Mouse (Mus musculus) CH12.LX (cell line): ENCODE measurements around the gene Rasl10b. TPM values are rescaled to one million over a fixed set of nuclear protein-coding genes. Genes with fewer than 3 reads are reported as not detected.

Experiments
- DNase-seq: peaks from one replicate; pipeline ENCODE4 v3.0.0-alpha.2; 2013; ENCODE audit errors: extremely low read depth
- H3K27ac ChIP-seq: 2 replicates; pipeline ENCODE4 v1.5.1; 2012; ENCODE audit warnings: low read depth, mild to moderate bottlenecking, control low read depth, moderate library complexity; ENCODE audit not compliant: insufficient read depth
- H3K27me3 ChIP-seq: replicated peaks from 2 replicates; pipeline ENCODE3; 2012; ENCODE audit warnings: inconsistent platforms
- H3K36me3 ChIP-seq, 2 experiments: replicated peaks in 1 of 2; 2 replicates each; pipeline versions ENCODE3 to v1.6.1; 2012; ENCODE audit warnings: inconsistent platforms in 1 of 2, low read length in 1 of 2, mild to moderate bottlenecking in 1 of 2, mixed read lengths in 1 of 2, moderate library complexity in 1 of 2; ENCODE audit not compliant: control insufficient read depth in 1 of 2, insufficient read depth in 1 of 2
- H3K4me1 ChIP-seq, 2 experiments: 2 replicates each; pipeline ENCODE4 v1.6.1; 2012; ENCODE audit warnings: inconsistent platforms in 1 of 2, moderate library complexity in 1 of 2; ENCODE audit not compliant: insufficient read depth in 2 of 2, control insufficient read depth in 1 of 2
- H3K4me2 ChIP-seq: 2 replicates; pipeline ENCODE4 v1.6.1; 2012; ENCODE audit warnings: low read depth, mild to moderate bottlenecking, control low read depth; ENCODE audit not compliant: poor library complexity, insufficient read depth, severe bottlenecking
- H3K4me3 ChIP-seq, 3 experiments: fragments of 150-350 bp in 1 of 3; sonication (generic) in 1 of 3; replicated peaks in 1 of 3; 2 replicates each; pipeline versions ENCODE3 to v1.5.1; 2011 to 2012; ENCODE audit warnings: low read depth in 2 of 3, low read length in 2 of 3, mild to moderate bottlenecking in 2 of 3, moderate library complexity in 2 of 3, control low read depth in 1 of 3, improper control_type of control experiment in 1 of 3, inconsistent platforms in 1 of 3, mixed read lengths in 1 of 3; ENCODE audit not compliant: poor library complexity in 1 of 3
- H3K79me2 ChIP-seq: replicated peaks from 2 replicates; pipeline ENCODE4 v1.6.1; 2012; ENCODE audit warnings: mild to moderate bottlenecking, moderate library complexity; ENCODE audit not compliant: control insufficient read depth, poor library complexity, insufficient read depth, severe bottlenecking; ENCODE audit errors: extremely low read depth
- H3K9ac ChIP-seq: 2 replicates; pipeline ENCODE4 v1.6.1; 2012; ENCODE audit warnings: low read depth, mild to moderate bottlenecking, control low read depth, moderate library complexity; ENCODE audit not compliant: insufficient read depth
- H3K9me3 ChIP-seq: replicated peaks from 2 replicates; pipeline ENCODE3; 2012; ENCODE audit warnings: low read length, inconsistent platforms, mixed read lengths
- BHLHE40 ChIP-seq: IDR thresholded peaks from 2 replicates; pipeline ENCODE4 v1.6.1; 2011; ENCODE audit warnings: mild to moderate bottlenecking, low read depth, low read length, improper control_type of control experiment
- CHD1 ChIP-seq: IDR thresholded peaks from 2 replicates; pipeline ENCODE4 v1.6.1; 2012; ENCODE audit warnings: low read depth, low read length, improper control_type of control experiment, inconsistent platforms
- CHD2 ChIP-seq: IDR thresholded peaks from 2 replicates; pipeline ENCODE4 v1.6.1; 2011; ENCODE audit warnings: low read length, improper control_type of control experiment
- CTCF ChIP-seq, 2 experiments: IDR thresholded peaks in 1 of 2; conservative IDR thresholded peaks in 1 of 2; 2 replicates each; pipeline ENCODE4 v1.5.1; 2011 to 2012; ENCODE audit warnings: low read depth in 2 of 2, low read length in 2 of 2, improper control_type of control experiment in 1 of 2, inconsistent platforms in 1 of 2, mild to moderate bottlenecking in 1 of 2, moderate library complexity in 1 of 2
- E2F4 ChIP-seq: IDR thresholded peaks from 2 replicates; pipeline ENCODE4 v1.6.1; 2011; ENCODE audit warnings: low read depth, low read length, improper control_type of control experiment; ENCODE audit not compliant: insufficient replicate concordance
- EP300 ChIP-seq: IDR thresholded peaks from 2 replicates; pipeline ENCODE4 v1.6.1; 2011; ENCODE audit warnings: low read length, improper control_type of control experiment
- GABPA ChIP-seq: IDR thresholded peaks from 2 replicates; pipeline ENCODE4 v1.6.1; 2012; ENCODE audit warnings: low read depth, low read length, improper control_type of control experiment, inconsistent platforms; ENCODE audit not compliant: insufficient replicate concordance
- HCFC1 ChIP-seq: IDR thresholded peaks from 2 replicates; pipeline ENCODE4 v1.6.1; 2012; ENCODE audit warnings: low read depth, mild to moderate bottlenecking, inconsistent platforms, low read length, improper control_type of control experiment
- IRF4 ChIP-seq: IDR thresholded peaks from 2 replicates; pipeline ENCODE4 v1.6.1; 2014; ENCODE audit warnings: low read depth, mild to moderate bottlenecking, inconsistent platforms, low read length, improper control_type of control experiment
- MAFK ChIP-seq: IDR thresholded peaks from 2 replicates; pipeline ENCODE4 v1.6.1; 2011; ENCODE audit warnings: low read length, improper control_type of control experiment; ENCODE audit not compliant: insufficient replicate concordance
- MAX ChIP-seq: IDR thresholded peaks from 2 replicates; pipeline ENCODE4 v1.6.1; 2011; ENCODE audit warnings: low read length, improper control_type of control experiment
- MEF2A ChIP-seq: IDR thresholded peaks from 2 replicates; pipeline ENCODE4 v1.6.1; 2014; ENCODE audit warnings: low read depth, mild to moderate bottlenecking, inconsistent platforms, low read length, improper control_type of control experiment, borderline replicate concordance
- MXI1 ChIP-seq: IDR thresholded peaks from 2 replicates; pipeline ENCODE4 v1.6.1; 2011; ENCODE audit warnings: mild to moderate bottlenecking, low read depth, low read length, improper control_type of control experiment
- NRF1 ChIP-seq: IDR thresholded peaks from 2 replicates; pipeline ENCODE4 v1.6.1; 2014; ENCODE audit warnings: low read depth, mild to moderate bottlenecking, inconsistent platforms, low read length, improper control_type of control experiment, moderate library complexity
- PAX5 ChIP-seq: IDR thresholded peaks from 2 replicates; pipeline ENCODE4 v1.6.1; 2012; ENCODE audit warnings: low read length, inconsistent platforms, mixed read lengths
- POLR2A ChIP-seq: IDR thresholded peaks from 2 replicates; pipeline ENCODE4 v1.6.1; 2011; ENCODE audit warnings: low read depth, mild to moderate bottlenecking, improper control_type of control experiment, low read length
- RAD21 ChIP-seq: IDR thresholded peaks from 2 replicates; pipeline ENCODE4 v1.6.1; 2011; ENCODE audit warnings: low read depth, mild to moderate bottlenecking, low read length, improper control_type of control experiment, moderate library complexity
- RCOR1 ChIP-seq: conservative IDR thresholded peaks from 2 replicates; pipeline ENCODE4 v1.6.1; 2012; ENCODE audit warnings: low read depth, mild to moderate bottlenecking, inconsistent platforms, low read length, improper control_type of control experiment
- SMC3 ChIP-seq: IDR thresholded peaks from 2 replicates; pipeline ENCODE4 v1.6.1; 2011; ENCODE audit warnings: low read depth, low read length, improper control_type of control experiment
- TBP ChIP-seq: conservative IDR thresholded peaks from 2 replicates; pipeline ENCODE4 v1.6.1; 2011; ENCODE audit warnings: low read depth, low read length, improper control_type of control experiment
- UBTF ChIP-seq: IDR thresholded peaks from 2 replicates; pipeline ENCODE4 v1.6.1; 2012; ENCODE audit warnings: low read depth, mild to moderate bottlenecking, inconsistent platforms, low read length, improper control_type of control experiment, moderate library complexity
- USF1 ChIP-seq: IDR thresholded peaks from 2 replicates; pipeline ENCODE4 v1.6.1; 2014; ENCODE audit warnings: low read depth, mild to moderate bottlenecking, inconsistent platforms, low read length, improper control_type of control experiment
- USF2 ChIP-seq: conservative IDR thresholded peaks from 2 replicates; pipeline ENCODE4 v1.6.1; 2011; ENCODE audit warnings: low read depth, low read length, improper control_type of control experiment
- ZC3H11A ChIP-seq: IDR thresholded peaks from 2 replicates; pipeline ENCODE4 v1.6.1; 2012; ENCODE audit warnings: low read depth, mild to moderate bottlenecking, inconsistent platforms, low read length, improper control_type of control experiment
- ZKSCAN1 ChIP-seq: IDR thresholded peaks from 2 replicates; pipeline ENCODE4 v1.6.1; 2012; ENCODE audit warnings: low read depth, inconsistent platforms, low read length, improper control_type of control experiment, borderline replicate concordance
- ZMIZ1 ChIP-seq: IDR thresholded peaks from 2 replicates; pipeline ENCODE4 v1.6.1; 2012; ENCODE audit warnings: low read depth, mild to moderate bottlenecking, inconsistent platforms, low read length, improper control_type of control experiment
- dilution Hi-C: fragments of 300-500 bp; cut with MboI; formaldehyde crosslinking; loops from 2 replicates; pipeline ENCODE4 v1.14.3; 2020; ENCODE audit warnings: low sequenced_read_pairs; ENCODE audit not compliant: extremely low pct_unique_long_range_greater_than_20kb, extremely low pct_ligation_motif_present
- in situ Hi-C: fragments of 300-500 bp; cut with MboI; formaldehyde crosslinking; loops from 3 replicates; pipeline ENCODE4 v1.14.3; 2019; ENCODE audit warnings: low sequenced_read_pairs, low pct_ligation_motif_present, low pct_unique_long_range_greater_than_20kb, mixed read lengths
- polyA plus RNA-seq: library from polyadenylated mRNA; unstranded; fragments of >175 nt; gene quantifications from 2 replicates; pipeline ENCODE4 v1.2.1, GENCODE M21; 2012; ENCODE audit warnings: low read depth; ENCODE audit not compliant: insufficient read length
- total RNA-seq, 2 experiments: library from RNA; depleted of rRNA; stranded (reverse); fragments of 300-350 nt in 1 of 2; fragments of >200 nt in 1 of 2; gene quantifications; 2 replicates each; pipeline ENCODE4 v1.2.3; 2012 to 2014

Rasl10b gene
- total and polyA plus RNA-seq, 3 experiments, result 0.42 TPM; not detected in 2

- H3K9ac ChIP-seq, result no peak overlapping the region
- H3K4me3 ChIP-seq, result no peak overlapping the region
- H3K4me2 ChIP-seq, result no peak overlapping the region
- no peak overlapping the region for H3K27ac ChIP-seq
- in situ Hi-C loops (loop anchor here (10.0 kb wide), 2 partner anchors 186 to 286 kb away; no protein-coding TSS in a partner anchor), dilution Hi-C loops (no loop called here)
- peaks cover 8% of the 10 kb centered on the region for H3K9me3 ChIP-seq
- no peak for DNase-seq
- no peaks in the 10 kb centered on the region for H3K36me3 ChIP-seq
- no peaks in the 10 kb centered on the region; a peak in 3 of 4 replicates for H3K4me1 ChIP-seq
- no peaks in the 10 kb centered on the region for H3K79me2 ChIP-seq
- H3K27me3 ChIP-seq, result peaks cover 71% of the 10 kb centered on the region
- TF ChIP-seq CHD2 (no peak), ZKSCAN1 (no peak), TBP (no peak), HCFC1 (no peak), UBTF (no peak), NRF1 (no peak), PAX5 (no peak), USF1 (no peak), RCOR1 (no peak), GABPA (no peak), MAFK (no peak), USF2 (no peak), E2F4 (no peak), MEF2A (no peak)
These were observed 40.4 kb downstream of the Rasl10b start for GRCm38 (mm10) chr11:83449298-83449697.

GRCm38 (mm10) chr11:83450550-83450949 is 41.6 kb downstream of the Rasl10b start:
- Histone ChIP-seq H3K27me3 (peaks cover 73% of the 10 kb centered on the region), H3K9me3 (no peaks in the 10 kb centered on the region), H3K27ac (no peak overlapping the region), H3K4me1 (peaks cover 0 to 2% of the 10 kb centered on the region in 2 experiments; a peak in 3 of 4 replicates), H3K36me3 (no peaks in the 10 kb centered on the region), H3K9ac (no peak overlapping the region), H3K79me2 (no peaks in the 10 kb centered on the region), H3K4me3 (no peak overlapping the region), H3K4me2 (no peak overlapping the region)
- dilution Hi-C loops (no loop called here), in situ Hi-C loops (no loop called here)
- no peak for DNase-seq
- no peak for TF ChIP-seq RAD21
- no peak for TF ChIP-seq BHLHE40
- TF ChIP-seq GABPA, result no peak
- no peak for TF ChIP-seq UBTF
- TF ChIP-seq EP300, result no peak
- no peak for TF ChIP-seq MXI1
- no peak for TF ChIP-seq HCFC1
- TF ChIP-seq CHD1, result no peak
- TF ChIP-seq USF2, result no peak
- no peak for TF ChIP-seq ZC3H11A
- TF ChIP-seq CTCF (conservative IDR thresholded peaks at IDR 0.05 in 1 of 2, IDR thresholded peaks at IDR 0.05 in 1 of 2; ENCODE audit: low read depth in 2 of 2, low read length in 2 of 2), result no peak
- no peak for TF ChIP-seq ZMIZ1
- no peak for TF ChIP-seq POLR2A
- TF ChIP-seq MAX, result no peak
- no peak for TF ChIP-seq IRF4
- no peak for TF ChIP-seq SMC3
